Mouse (Mus musculus) ovary, postnatal 36 days (tissue): Measurements from ENCODE around the gene Odf3b.

ENCODE experiments used
- DNase-seq: peaks from one replicate; pipeline ENCODE4 v3.0.0; 2022; ENCODE audit warnings: low spot score, mixed read lengths

Gene Odf3b

DNA sequence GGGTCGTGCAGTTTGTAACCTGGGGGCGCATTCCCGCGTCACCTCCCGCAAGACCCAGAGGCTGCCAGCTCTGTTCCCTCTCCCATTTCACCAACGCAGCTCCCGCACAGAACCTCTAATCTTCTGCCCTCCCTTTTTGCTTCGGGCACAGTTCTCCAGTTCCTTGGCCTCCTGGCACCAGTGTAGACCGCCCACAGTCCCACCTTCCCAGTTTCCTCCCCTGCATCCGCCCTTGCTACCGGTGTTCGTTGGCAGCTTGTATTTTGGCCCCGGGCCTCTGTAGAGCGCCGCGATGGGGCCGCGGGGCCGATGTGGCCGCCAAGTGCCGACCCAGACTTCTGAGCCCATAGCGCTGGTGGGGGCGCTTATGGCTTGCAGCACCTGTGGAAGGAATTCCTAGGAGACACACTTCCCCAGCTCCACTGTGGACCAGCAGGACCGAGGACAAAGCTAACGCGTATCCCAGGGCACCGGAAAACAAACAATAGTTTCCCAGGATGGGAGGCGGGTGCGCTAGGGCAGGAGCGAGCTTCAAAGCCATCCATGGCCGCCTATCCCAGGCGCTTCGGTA is at the start of gene Odf3b:
Gene Odf3b (minus strand): TSS at position 452 of the 571 bp plus-strand sequence.
- no peak for DNase-seq

DNA sequence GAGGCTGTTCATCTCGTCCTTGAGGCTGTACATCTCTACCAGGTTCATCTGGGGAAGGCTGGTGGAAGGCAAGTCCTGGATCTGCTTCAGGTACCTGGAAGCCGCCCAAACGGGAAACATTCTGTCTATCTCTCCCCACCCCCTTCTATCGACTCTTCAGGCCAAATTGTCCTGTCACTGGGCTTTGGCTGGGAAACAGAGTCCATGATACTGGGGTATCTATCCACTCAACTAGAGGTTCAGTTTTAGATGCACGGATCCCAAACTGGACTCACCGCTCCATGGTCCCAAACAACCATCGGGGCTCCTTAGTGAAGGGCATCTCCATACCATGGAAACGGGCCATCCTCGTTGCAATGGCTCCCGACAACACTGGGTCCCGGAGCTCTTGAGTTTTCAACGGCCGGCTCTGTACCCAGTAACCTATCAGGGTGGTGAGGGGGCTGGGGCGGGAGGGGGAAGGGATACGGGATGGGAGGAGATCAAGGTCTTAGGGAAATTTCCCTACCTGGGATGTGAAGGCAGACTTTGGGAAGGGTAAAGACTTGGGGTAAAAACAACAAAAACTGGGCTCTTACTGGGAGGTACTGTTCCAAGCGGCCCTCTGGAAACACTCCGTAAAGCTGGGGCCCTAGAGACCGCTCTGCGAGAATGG is 49.2 kb upstream of the Odf3b start:
- no peak for DNase-seq

DNA sequence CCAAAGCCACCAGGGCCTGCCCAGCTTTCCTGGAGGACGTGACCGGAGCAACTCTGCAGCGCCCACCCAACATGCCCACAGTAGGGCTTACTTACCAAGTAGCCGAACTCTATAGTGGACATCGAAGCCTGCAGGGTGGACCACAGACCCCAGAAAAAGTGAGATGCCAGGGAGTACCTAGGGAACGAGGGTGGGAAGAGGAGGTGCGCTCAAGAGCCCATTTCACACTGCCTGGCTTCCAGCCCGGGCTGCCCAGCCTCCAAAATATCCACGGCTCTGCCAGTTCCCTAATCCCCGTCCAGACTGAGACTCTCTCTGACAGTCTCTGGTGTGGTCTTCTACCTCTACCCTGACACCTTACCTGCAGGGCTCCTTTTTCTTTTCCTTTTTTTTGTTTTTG is 47.6 kb upstream of the Odf3b start:
- no peak for DNase-seq

DNA sequence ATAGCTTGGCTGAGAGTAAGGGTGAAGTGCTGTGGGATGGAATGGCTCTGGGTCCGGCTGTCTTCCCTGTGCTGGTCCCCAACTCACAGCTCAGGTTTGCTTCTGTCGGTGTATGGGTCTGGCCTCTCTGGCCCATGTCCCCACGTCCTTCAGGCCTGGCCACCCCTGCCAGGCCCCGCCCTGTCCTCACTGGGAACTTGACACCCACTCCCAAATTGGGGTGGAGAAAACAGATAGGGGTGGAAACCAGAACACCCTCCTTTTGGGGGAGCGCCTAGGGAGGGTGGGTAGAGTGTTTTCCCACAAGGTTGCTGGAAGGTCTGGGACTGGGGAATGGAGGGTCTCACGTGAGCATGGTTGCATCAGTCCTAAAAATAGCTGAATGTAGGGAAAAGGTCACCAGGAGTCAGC is 46.6 kb upstream of the Odf3b start, which contains the start of gene Cpt1b:
Gene Cpt1b (minus strand): TSS at position 153 of the 411 bp plus-strand sequence.
- DNase-seq: no peak

DNA sequence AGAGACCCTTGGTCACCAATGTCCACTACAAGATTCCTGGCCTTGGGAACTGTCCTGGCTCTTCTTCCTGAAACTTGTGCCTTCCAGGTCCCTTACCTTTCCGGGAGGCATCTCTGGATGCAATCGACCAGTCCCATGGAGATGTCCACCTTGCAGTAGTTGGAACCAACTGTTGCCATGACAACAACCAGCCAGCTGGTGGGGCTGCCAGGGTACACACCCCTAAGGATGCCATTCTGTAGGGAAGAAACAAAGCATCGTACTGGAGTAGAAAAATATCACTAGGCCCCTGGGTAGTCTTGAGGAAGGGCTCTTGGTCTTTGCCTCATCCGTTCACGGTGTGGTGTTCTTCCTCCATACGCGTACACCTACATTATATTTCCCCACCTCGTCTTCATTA is 45.5 kb upstream of the Odf3b start:
- no peak for DNase-seq

DNA sequence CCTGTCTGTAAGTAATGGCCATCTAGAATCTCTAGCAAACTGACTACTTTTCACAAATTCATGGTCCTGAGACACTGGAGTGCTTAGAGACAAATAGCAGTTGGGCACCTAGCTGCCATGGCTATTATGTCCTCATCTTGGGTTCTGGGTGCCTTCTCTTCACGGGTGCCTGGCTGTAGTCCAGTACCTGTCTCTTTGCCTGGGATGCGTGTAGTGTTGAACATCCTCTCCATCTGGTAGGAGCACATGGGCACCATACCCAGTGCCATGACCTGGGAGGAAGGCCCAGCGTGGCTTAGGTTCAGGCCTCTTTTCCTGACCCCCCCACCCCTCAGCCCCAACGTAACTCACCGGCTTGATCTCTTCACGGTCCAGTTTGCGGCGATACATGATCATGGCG is 42.9 kb upstream of the Odf3b start:
- DNase-seq: no peak

DNA sequence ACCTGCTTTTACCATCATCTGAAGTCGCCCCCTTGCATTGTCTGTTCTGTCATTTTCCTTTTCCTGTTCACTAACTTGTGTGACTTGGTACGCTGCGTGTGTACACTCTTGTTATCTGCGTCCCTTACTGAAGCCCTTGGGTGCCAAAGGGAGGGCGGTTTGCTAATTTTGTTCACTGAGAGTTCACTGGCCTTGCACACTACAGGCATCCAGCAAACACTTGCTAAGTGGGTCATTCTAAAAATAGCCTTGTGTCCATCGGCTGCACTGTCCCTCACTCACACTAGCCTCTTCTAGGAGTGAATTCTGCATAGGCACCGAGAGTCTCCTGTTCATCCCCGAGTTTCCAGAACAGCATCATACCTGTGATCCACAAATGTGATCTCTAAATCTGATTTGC is 36.2 kb upstream of the Odf3b start:
- DNase-seq: no peak

DNA sequence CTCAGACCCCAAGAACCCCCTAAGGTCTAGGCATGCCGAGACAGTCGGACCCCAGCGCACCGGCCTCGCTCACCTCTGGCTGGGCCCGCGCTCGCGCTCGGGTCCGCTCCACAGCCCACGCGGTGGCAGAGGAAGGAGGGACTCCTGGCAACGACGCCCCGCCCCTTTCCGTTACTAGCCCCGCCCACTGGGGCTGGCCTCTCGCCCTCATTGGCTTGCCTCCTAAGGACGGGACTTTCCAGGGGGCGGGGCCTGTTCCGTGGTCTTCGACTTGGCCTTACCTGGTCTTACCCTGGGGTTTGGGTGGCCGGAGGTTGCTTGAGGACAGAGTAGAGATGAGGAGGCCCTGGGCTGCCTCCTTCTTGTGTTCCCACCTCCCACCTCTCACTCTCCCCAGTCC is 31.0 kb upstream of the Odf3b start, which contains the start of gene Syce3:
Gene Syce3 (minus strand): TSS at position 386 of the 400 bp plus-strand sequence.
- DNase-seq: no peak

DNA sequence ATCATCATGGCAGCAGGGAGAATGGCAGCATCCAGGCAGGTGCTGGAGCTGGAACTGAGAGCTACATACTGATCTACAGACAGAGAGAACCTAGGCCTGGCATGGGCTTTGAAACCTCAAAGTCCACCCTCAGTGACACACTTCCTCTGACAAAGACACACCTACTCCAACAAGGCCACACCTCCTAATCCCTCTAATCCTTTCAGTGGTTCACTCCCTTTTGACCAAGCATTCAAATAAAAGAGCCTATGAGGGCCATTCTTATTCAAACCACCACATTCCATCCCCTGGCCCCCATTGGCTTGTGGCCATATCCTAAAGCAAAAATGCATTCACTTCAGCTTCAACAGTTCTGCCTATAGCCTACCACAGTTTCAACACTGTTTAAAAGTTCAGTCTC is 27.6 kb upstream of the Odf3b start:
- DNase-seq: no peak

DNA sequence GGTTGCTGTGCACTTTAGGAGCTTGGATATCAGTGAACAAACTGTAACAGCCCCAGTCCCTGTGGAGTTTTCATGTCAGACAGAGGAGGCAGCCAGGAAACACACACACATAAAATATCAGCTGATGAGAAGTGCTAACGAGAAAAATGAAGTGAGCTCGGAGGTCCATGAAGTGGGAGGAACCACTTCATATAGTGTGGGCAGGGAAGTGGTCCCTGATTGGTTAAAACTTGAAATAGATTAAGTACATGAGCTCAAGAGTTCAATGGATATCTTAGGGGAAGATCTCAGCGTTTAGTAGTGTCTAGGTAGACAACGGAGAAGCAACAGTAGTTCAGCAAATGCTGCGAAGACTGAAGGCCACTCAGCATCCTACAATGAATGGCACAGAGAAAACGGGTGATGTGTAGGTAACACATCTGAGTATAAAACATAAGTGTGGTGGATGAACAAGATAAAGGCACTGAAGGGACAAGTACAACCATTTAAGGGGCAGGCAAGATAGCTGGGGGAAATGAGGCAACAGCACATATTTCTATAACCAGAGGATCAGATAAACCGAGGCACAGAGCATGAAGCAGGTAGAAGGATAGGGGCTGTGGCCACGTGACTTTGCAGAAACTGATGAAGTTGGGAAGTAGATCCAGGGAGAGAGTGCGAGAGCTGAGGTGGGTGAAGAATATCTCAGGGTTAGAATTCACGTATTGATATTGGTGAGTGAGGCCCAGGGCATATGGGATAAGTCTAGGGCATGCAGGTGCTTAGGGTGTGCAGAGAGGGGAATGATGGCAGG is 25.9 kb upstream of the Odf3b start:
- DNase-seq: no peak

DNA sequence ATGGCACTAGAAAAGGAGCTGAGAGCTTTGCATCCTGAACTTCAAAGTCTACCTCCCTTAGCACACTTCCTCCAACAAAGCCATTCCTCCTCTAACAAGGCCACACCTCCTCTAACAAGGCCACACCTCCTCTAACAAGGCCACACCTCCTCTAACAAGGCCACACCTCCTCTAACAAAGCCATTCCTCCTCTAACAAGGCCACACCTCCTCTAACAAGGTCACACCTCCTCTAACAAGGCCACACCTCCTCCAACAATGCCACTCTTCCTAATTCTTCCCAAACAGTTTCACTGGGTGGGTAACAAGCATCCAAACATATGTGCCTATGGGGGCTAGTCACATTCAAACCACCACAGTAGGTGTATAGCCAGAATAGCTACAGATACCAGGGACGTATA is 23.4 kb upstream of the Odf3b start:
- DNase-seq: no peak

DNA sequence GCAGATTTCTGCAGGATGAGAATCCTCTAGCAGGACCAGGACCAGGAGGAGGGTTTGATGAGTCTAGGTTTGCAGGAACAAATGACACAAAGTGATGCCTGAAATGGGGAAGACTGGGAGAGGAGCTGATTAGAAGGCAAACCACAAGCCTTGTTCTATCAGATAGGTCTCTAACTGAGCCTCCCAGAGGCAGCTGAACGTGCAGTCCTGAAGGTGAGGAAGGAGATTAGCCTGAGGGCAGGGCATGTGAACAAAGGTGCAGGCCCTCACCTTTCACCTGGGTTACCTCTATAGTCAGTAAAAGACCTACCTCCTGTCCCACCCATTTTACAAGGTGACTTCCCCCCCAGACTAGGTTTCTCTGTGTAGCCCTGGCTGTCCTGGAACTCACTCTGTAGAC is 20.6 kb upstream of the Odf3b start:
- no peak for DNase-seq

DNA sequence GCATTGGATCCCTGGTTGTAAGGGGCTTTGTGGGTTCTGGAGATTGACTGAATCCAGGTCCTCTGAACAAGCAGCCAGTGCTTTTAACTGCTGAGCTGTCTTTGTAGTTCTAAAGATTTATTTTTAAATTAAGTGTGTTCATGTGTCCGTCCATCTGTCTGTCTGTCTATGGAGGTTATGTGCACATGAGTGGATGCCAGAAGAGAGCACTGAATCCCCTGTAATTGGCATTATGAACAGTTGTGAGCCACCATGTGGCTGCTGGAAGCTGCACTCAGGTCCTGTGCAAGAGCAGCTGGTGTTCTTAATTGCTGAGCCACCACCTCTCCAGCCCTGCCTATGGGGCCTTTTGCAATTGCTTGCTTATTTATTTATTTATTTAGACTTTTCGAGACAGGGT is 19.1 kb upstream of the Odf3b start:
- DNase-seq: no peak

DNA sequence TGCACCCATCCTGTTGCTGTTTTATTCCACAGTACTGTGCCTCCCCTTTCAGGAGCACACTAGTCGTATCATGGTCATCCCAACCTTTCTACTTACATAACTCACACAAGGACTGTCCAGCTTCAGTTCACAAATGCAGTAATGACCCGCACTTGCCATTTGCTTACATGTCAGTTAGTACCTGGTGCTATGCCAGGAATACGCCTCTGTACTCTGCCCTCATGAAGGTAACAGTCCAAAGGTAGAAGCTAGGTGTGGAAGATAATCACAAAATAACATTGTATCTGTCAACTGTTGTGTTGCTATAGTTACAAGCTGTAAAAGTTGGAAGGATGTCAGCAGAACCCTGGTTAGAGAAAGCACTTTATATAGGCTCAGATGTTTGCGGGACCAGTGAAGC is 17.8 kb upstream of the Odf3b start:
- no peak for DNase-seq

DNA sequence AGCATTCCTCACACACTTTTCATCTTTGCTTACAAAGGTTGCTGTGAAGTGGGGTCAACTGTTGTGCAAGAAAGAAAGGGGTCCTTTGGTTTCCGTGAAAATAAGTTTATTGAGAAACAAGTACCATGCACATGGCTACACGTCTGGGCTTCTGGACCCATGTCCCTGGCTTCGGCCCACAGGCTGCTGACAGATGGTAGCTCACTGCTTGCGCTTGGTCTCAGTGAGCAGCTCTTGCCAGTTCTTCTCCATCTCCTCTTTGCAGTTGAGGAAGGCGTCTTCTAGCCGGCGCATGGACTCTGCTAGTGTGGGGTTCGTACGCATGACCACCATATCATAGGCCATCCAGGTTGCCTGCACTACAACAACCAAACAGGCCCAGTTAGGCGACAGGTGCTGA is 11.0 kb upstream of the Odf3b start:
- DNase-seq: no peak

DNA sequence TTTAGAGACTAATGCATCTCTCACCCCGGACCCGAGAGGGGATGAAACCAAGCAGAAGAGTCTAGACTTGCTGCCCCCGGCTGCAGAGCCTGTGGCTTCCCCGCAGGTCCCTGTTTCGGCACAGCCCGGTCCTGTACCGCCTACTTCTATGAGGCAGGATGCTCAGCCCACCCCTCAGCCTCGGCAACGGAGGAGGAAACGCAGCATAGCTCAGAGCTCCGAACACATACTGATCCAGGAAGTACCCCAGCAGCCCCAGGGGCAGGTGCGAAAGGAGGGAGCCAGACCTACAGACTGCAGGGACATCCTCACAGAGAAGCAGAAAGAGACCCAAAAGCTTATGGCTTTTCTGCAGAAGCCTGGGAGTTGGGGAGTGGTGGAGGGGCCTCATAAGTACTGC is 8.0 kb upstream of the Odf3b start:
- DNase-seq: no peak

DNA sequence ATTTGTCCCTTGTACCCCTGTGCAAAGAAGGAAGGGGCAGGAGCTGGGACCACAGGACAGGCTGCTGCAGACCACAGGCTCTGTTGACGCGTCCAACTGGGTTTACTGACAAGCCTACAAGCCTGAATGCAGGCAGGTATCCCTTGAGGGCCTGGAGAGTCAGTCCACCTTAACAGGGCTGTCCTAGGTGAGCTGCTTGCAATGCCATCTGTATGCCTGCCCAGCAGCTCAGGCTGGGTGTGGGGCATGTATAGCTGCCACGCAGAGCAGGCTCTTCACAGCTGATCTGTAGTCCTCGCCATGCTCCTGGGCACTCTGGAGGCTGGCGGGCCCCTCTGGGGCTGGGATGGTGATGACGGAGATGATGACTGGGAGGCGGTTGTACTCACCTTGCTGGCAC is 5.5 kb upstream of the Odf3b start, which contains the start of gene Klhdc7b:
Gene Klhdc7b (plus strand): TSS at position 301 of the 400 bp plus-strand sequence.
- DNase-seq: no peak

DNA sequence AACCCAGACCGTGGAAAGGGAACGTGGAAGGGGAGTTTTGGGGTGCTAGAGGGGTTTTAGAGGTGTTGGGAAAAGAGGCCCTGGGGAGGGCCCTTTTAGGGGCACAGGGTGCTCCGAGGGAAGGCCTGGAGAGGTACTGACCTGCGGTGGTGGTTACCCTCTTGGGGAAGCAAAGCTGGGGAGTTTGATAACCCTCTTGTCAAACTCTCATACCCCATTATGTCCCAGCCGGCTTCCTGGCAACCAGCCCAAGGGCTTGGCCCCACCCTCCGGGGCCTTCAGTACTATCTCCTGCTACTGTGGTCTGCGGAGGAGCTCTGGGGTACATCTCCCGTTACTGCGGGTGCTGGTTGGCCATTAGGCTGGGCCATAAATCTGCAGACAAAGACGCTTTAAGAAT is 347 bp upstream of the Odf3b start:
- no peak for DNase-seq

DNA sequence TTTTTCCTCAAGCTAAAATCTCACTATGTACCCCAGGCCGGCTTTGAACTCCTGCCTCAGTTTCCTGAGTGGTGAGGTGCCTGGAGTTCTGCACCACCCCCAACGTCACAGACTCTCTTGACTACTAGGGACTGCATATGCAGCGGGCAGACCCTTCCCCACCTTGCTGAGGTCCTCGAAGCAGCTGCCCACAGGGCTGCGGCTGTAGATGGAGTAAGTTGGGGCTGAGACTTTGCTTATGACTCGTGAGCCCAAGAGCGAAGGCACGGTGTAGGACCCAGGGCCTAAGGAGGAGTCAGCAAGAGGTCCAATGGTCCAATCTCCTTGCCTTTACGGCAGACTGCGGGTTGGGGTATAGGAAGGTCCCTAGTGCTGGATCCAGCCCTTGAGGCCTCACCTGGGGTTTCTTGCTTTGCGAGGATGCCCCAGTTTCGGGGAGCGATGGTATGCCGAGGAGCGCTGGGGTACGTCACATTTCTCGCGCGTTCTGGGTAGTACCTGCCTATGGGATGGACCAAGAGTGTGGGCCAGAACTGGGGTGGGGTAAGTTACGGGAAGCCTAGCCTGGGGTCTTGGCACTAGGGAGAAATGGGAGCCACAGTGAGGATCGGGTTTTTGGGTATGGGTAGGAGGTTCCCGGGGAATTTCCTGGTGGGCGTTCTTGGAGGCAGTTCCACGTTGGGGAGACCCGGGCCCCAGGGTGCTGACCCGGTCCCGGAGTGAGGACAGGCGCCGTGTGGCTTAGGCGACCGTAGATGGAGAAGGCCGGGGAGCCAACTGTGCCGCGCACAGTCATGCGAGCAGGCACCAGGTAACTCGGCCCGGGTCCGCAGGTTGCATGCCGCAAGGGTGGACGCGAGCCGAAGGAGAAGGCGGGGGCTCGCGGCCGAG is 899 bp downstream of the Odf3b start:
- DNase-seq: no peak

DNA sequence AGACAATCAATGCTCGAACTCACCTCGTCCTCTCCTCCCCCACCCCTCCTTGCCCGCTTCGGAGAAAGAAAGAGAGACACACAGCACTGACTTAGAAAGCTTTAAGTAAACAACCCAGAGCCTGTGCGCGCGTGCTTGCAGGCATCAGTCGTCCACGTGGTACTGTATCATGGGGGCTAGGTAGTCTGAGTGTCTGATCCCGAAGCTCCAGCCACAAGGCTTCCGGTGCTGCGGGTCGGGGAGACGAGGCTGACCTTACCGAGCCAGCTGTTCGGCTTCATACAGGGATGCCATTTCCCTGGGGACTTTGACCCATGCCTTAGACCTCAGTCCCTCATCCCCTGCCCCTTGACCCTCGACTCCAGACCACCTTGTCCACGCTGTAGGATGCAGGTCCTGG is 1.7 kb downstream of the Odf3b start:
- DNase-seq: no peak

DNA sequence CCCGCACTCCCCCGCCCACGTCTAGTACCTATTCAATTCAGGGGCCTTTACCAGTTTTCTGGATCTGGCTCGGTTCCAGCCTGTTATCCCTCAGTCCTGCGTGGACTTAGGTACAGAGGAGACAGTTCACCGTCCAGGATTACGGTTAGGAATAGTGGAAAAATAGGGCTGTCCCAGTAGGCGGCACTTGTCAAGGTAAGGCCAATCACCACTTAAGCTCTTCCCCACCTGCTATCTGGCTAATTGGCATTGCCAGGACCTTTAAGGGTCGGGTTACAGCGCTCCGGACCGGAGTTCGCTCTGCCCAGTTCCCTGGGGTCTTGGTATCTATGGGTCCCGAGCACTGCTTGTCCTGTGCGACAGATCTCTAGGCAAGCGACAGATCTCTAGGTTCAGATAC is 2.1 kb downstream of the Odf3b start, which contains the start of gene Tymp:
Gene Tymp (minus strand): TSS at position 83 of the 400 bp plus-strand sequence.
- DNase-seq: no peak

DNA sequence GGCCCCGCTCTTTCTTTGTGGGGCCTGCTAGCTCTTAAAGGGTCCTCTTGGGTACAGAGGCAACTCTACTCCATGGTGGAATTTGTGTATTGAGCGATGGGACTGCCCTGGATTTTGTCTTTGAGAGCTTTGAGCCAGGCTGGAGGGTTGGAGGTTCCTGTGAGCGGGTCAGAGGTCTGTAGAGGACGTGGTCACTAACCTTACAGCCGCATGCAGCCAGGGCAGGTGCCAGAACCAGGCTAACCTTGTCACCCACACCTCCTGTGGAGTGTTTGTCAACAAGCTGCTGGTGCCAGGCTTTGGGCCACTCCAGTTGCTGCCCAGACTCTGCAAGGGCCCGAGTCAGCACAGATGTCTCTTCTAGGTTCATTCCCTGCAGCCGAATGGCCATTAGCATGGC is 3.0 kb downstream of the Odf3b start:
- DNase-seq: no peak
